Mouse (Mus musculus) lung, postnatal 0 days (tissue): ENCODE measurements at regions not wholly inside any gene's neighbourhood (a gene's known extent, or its start where the extent isn't known, plus 50 kb on each side); places are given as distances from the start of the nearest gene placed in this dataset.

ENCODE experiments used
- ATAC-seq: fragments of 200-750 bp; cut with Nextera tagmentation; 2 replicates; pipeline ENCODE4 v1.8.0; 2017; ENCODE audit warnings: moderate library complexity
- DNase-seq: peaks from one replicate; pipeline ENCODE4 v3.0.0-alpha.2; 2016; ENCODE audit warnings: low spot score
- H3K27ac ChIP-seq: fragments of 300-500 bp; sonication (generic); 2 replicates; pipeline ENCODE4 v1.5.1; 2014; ENCODE audit warnings: antibody characterized with exemption, mild to moderate bottlenecking, low read length, mixed read lengths
- H3K27me3 ChIP-seq: fragments of 300-500 bp; sonication (generic); replicated peaks from 2 replicates; pipeline ENCODE4 v1.6.1; 2014; ENCODE audit warnings: low read length, mixed read lengths; ENCODE audit not compliant: insufficient read depth
- H3K36me3 ChIP-seq: fragments of 300-500 bp; sonication (generic); 2 replicates; pipeline ENCODE4 v1.6.1; 2014; ENCODE audit warnings: low read length, mixed read lengths; ENCODE audit not compliant: insufficient read depth
- H3K4me1 ChIP-seq: fragments of 300-500 bp; sonication (generic); 2 replicates; pipeline ENCODE4 v1.6.1; 2014; ENCODE audit warnings: antibody characterized with exemption, low read depth, low read length, mixed read lengths; ENCODE audit not compliant: insufficient read depth
- H3K4me2 ChIP-seq: fragments of 300-500 bp; sonication (generic); replicated peaks from 2 replicates; pipeline ENCODE4 v1.6.1; 2014; ENCODE audit warnings: low read depth, mild to moderate bottlenecking, low read length, moderate library complexity, mixed read lengths
- H3K4me3 ChIP-seq: fragments of 300-500 bp; sonication (generic); 2 replicates; pipeline ENCODE4 v1.5.1; 2014; ENCODE audit warnings: low read depth, low read length
- H3K9ac ChIP-seq: fragments of 300-500 bp; sonication (generic); replicated peaks from 2 replicates; pipeline ENCODE4 v1.6.1; 2014; ENCODE audit warnings: low read depth, mild to moderate bottlenecking
- H3K9me3 ChIP-seq: fragments of 300-500 bp; sonication (generic); 2 replicates; pipeline ENCODE4 v1.6.1; 2016; ENCODE audit warnings: low read length, mixed read lengths
- CTCF ChIP-seq: IDR thresholded peaks from 2 replicates; pipeline ENCODE4 v1.5.1; 2016; ENCODE audit warnings: antibody characterized with exemption, mild to moderate bottlenecking
- EP300 ChIP-seq: IDR thresholded peaks from 2 replicates; pipeline ENCODE4 v1.6.1; 2016; ENCODE audit warnings: antibody characterized with exemption, mild to moderate bottlenecking, control low read depth
- WGBS: fragments of 180-500 bp; shearing (Covaris S2); extraction: QIAGEN DNeasy Blood & Tissue Kit; methylation state at CpG from one replicate; pipeline ENCODE4 v1.1.7; 2014; 5-methylcytosine and 5-hydroxymethylcytosine counted together

GRCm38 (mm10) chr2:117027071-117027470 is 94.1 kb upstream of the Spred1 start:
- Histone ChIP-seq H3K27ac (no peak overlapping the region), H3K4me3 (no peak overlapping the region), H3K9me3 (0 out of 2 replicates have a peak, but pooled peaks cover 2% of the 10 kb centered on the region), H3K4me1 (no peaks in the 10 kb centered on the region), H3K4me2 (no peak overlapping the region), H3K27me3 (no peaks in the 10 kb centered on the region), H3K36me3 (no peaks in the 10 kb centered on the region), H3K9ac (no peak overlapping the region)
- ATAC-seq: no peak
- no peak for DNase-seq
- TF ChIP-seq EP300 (no peak), CTCF (no peak)
- WGBS: 51% methylated on average over 4 of the region's 4 CpGs

DNA sequence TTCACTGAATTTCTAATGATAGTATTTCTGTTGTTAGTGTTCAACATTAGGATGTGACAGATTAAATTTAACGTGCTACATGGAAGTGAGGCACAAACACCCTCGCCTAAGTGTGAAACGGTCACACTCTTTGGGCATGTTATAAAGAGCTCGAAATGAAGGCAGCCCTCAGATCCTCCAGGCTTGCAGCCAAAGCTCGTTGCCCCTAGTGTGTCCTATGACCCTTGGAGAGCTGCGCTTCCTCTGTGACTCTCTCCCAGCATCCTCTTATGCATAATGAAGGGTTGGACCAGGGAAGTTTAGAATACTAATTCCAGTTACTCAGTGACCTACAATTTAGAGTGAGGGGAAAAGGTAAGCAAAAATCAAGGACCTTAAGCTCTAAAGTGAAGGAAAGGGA is 92.4 kb upstream of the Spred1 start:
- no peaks in the 10 kb centered on the region for H3K27me3 ChIP-seq
- 0 out of 2 replicates have a peak, but pooled peaks cover 2% of the 10 kb centered on the region for H3K9me3 ChIP-seq
- 55% methylated on average over 6 of the region's 6 CpGs for WGBS
- no peak overlapping the region for H3K9ac ChIP-seq
- ATAC-seq (no peak), DNase-seq (no peak)
- TF ChIP-seq CTCF: no peak
- TF ChIP-seq EP300: no peak
- H3K4me3 ChIP-seq: no peak overlapping the region
- H3K4me2 ChIP-seq: no peak overlapping the region
- H3K4me1 ChIP-seq: no peaks in the 10 kb centered on the region
- H3K36me3 ChIP-seq: no peaks in the 10 kb centered on the region
- no peak overlapping the region for H3K27ac ChIP-seq

DNA sequence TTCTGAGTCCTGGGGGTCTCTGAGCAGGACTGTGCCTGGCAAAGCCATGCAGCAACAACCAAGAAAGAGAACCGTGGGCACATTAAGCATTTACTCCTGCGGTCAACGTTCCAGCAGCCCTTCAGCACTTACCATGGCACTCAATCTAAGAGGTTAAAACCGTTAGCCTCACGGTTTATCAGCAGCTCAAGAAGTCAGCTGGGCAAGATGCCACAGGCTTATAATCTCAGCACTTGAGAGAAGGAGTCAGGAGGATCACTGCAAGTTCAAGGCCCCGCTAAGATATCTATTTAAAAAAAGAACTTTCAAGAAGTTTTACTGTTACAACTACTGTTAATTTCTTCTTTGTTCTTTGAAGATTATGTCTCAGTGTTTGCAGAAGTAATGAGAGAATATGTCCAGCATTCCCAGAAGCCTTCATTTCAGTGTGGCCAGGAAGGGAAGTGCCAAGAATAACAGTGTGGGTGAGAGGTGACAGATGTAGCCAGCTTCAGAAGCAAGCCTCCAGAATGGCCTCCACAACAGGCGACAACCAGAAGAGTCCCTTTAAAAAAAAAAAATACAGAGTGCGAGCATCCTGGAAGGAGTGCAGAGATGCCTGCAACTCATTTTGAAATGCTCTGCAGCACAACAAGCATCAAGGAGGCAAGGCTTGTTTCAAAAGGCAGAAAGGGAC is 84.8 kb upstream of the Spred1 start:
- H3K4me2 ChIP-seq: no peak overlapping the region
- no peak for TF ChIP-seq EP300
- TF ChIP-seq CTCF: no peak
- H3K27ac ChIP-seq: no peak overlapping the region
- H3K9me3 ChIP-seq: 0 out of 2 replicates have a peak, but pooled peaks cover 2% of the 10 kb centered on the region
- ATAC-seq: no peak
- WGBS: 39% methylated on average over 8 of the region's 8 CpGs
- no peak overlapping the region for H3K9ac ChIP-seq
- H3K4me1 ChIP-seq: peaks cover 4% of the 10 kb centered on the region; the same call in 1 of the 2 replicates
- H3K36me3 ChIP-seq: no peaks in the 10 kb centered on the region
- DNase-seq: peak; percentile 25
- no peak overlapping the region for H3K4me3 ChIP-seq
- H3K27me3 ChIP-seq: no peaks in the 10 kb centered on the region

- no peak for ATAC-seq
- no peak overlapping the region for H3K27ac ChIP-seq
These were observed 81.0 kb upstream of the Spred1 start for GRCm38 (mm10) chr2:117040211-117040610.

DNA sequence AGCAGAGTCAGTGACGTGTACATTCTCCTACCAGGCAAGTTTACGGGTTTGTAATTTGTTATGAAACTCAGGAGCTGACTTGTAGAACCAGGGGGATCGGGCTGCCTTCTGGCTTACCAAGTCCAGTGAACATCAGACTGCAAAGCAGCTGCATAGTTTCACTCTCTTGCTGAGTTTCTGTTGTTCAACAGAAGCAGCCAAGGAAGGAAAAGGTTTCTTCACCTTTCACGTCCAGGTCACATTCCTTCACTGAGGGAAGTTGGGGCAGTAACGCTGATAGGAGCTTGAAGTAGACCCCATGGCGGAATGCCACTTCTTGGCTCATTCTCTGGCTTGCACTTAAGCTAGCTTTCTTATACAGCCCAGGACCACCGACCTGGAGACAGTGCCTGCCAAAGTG is 77.3 kb upstream of the Spred1 start:
- no peaks in the 10 kb centered on the region for H3K27me3 ChIP-seq
- no peak overlapping the region for H3K27ac ChIP-seq
- H3K36me3 ChIP-seq: no peaks in the 10 kb centered on the region
- no peak overlapping the region for H3K9ac ChIP-seq
- WGBS: 50% methylated on average over 7 of the region's 7 CpGs
- H3K4me3 ChIP-seq: no peak overlapping the region
- DNase-seq: no peak
- no peaks in the 10 kb centered on the region for H3K4me1 ChIP-seq
- H3K9me3 ChIP-seq: no peaks in the 10 kb centered on the region
- H3K4me2 ChIP-seq: no peak overlapping the region
- no peak for TF ChIP-seq CTCF
- TF ChIP-seq EP300: no peak
- no peak for ATAC-seq

More at GRCm38 (mm10) chr2:117040211-117040610, 81.0 kb upstream of the Spred1 start:
- H3K4me1 ChIP-seq: peaks cover 2% of the 10 kb centered on the region; the same call in 1 of the 2 replicates
- H3K4me3 ChIP-seq: no peak overlapping the region
- H3K9ac ChIP-seq: no peak overlapping the region
- TF ChIP-seq CTCF (no peak), EP300 (no peak)
- H3K9me3 ChIP-seq: no peaks in the 10 kb centered on the region
- no peaks in the 10 kb centered on the region for H3K27me3 ChIP-seq
- DNase-seq: no peak
- H3K36me3 ChIP-seq: no peaks in the 10 kb centered on the region
- no peak overlapping the region for H3K4me2 ChIP-seq
- WGBS: 51% methylated on average over 3 of the region's 3 CpGs

GRCm38 (mm10) chr2:117048290-117048730 is 72.9 kb upstream of the Spred1 start:
- H3K36me3 ChIP-seq: no peaks in the 10 kb centered on the region
- H3K9me3 ChIP-seq: no peaks in the 10 kb centered on the region
- ATAC-seq: no peak
- WGBS: 21% methylated on average over 5 of the region's 5 CpGs
- no peak overlapping the region for H3K27ac ChIP-seq
- H3K27me3 ChIP-seq: no peaks in the 10 kb centered on the region
- no peaks in the 10 kb centered on the region for H3K4me1 ChIP-seq
- H3K9ac ChIP-seq: no peak overlapping the region
- H3K4me2 ChIP-seq: no peak overlapping the region
- H3K4me3 ChIP-seq: no peak overlapping the region
- no peak for DNase-seq
- no peak for TF ChIP-seq CTCF
- no peak for TF ChIP-seq EP300
